Mouse (Mus musculus) hindbrain, embryonic 13.5 days (tissue): ENCODE results near the gene Atxn1. TPM values are rescaled to one million over a fixed set of nuclear protein-coding genes. Genes with fewer than 3 reads are reported as not detected.

Experiments
- ATAC-seq: fragments of 200-750 bp; cut with Nextera tagmentation; 2 replicates; pipeline ENCODE4 v1.8.0; 2017; ENCODE audit warnings: moderate TSS enrichment; ENCODE audit not compliant: low FRiP score
- H3K27ac ChIP-seq: fragments of 300-500 bp; sonication (generic); 2 replicates; pipeline ENCODE4 v1.5.1; 2015; ENCODE audit warnings: inconsistent platforms, mild to moderate bottlenecking, moderate library complexity
- H3K27me3 ChIP-seq: fragments of 300-500 bp; sonication (generic); 2 replicates; pipeline ENCODE4 v1.6.1; 2015; ENCODE audit warnings: mild to moderate bottlenecking, inconsistent platforms
- H3K36me3 ChIP-seq: fragments of 300-500 bp; sonication (generic); 2 replicates; pipeline ENCODE4 v1.6.1; 2015; ENCODE audit warnings: mild to moderate bottlenecking, inconsistent platforms
- H3K4me1 ChIP-seq: fragments of 300-500 bp; sonication (generic); replicated peaks from 2 replicates; pipeline ENCODE4 v1.6.1; 2015; ENCODE audit warnings: inconsistent platforms
- H3K4me2 ChIP-seq: fragments of 300-500 bp; sonication (generic); 2 replicates; pipeline ENCODE4 v1.6.1; 2015; ENCODE audit warnings: inconsistent platforms, mild to moderate bottlenecking, moderate library complexity
- H3K4me3 ChIP-seq: fragments of 300-500 bp; sonication (generic); 2 replicates; pipeline ENCODE4 v1.5.1; 2015; ENCODE audit warnings: mild to moderate bottlenecking, inconsistent platforms
- H3K9ac ChIP-seq: fragments of 300-500 bp; sonication (generic); 2 replicates; pipeline ENCODE4 v1.6.1; 2015; ENCODE audit warnings: mild to moderate bottlenecking, inconsistent platforms
- H3K9me3 ChIP-seq: fragments of 300-500 bp; sonication (generic); 2 replicates; pipeline ENCODE4 v1.6.1; 2016; ENCODE audit warnings: inconsistent platforms
- WGBS: fragments of 180-500 bp; shearing (Covaris S2); methylation state at CpG from one replicate; pipeline ENCODE4 v1.1.7; 2015; 5-methylcytosine and 5-hydroxymethylcytosine counted together
- polyA plus RNA-seq: library from polyadenylated mRNA; unstranded; fragments of >200 nt; fragmentation: Nextera tagmentation; extraction: Ambion mirVana; gene quantifications from 2 replicates; pipeline ENCODE4 v1.2.1, GENCODE M21; 2015

Atxn1 gene
- polyA plus RNA-seq, 1 experiment from 2014 or later: 8.1 TPM

DNA sequence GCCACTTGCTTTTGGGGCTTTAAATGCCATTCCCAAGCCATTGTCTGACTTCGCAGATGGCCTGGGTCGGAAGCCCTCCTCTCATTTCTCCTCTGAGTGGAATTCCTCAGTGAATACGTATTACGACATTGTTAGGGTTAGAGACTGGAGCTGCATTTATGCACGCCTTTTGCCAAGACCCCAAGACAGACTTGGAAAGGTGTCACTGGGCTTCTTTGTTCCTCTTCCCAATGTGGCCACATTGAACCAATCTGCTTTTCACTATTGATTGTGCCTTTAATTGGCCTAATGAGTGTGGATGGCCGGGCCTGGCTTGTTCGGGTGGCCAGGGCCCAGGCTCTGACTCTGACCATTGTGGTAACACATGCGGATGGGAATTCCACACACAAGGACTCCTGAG lies 336.5 kb downstream of the Atxn1 start:
- H3K4me3 ChIP-seq: no peak overlapping the region
- H3K9me3 ChIP-seq: no peaks in the 10 kb centered on the region
- no peak overlapping the region for H3K27ac ChIP-seq
- H3K27me3 ChIP-seq: no peaks in the 10 kb centered on the region
- WGBS: 71% methylated on average over 8 of the region's 8 CpGs
- no peaks in the 10 kb centered on the region; the same call in 1 of the 2 replicates for H3K4me1 ChIP-seq
- H3K9ac ChIP-seq: no peak overlapping the region
- no peak overlapping the region for H3K4me2 ChIP-seq
- no peaks in the 10 kb centered on the region for H3K36me3 ChIP-seq
- no peak for ATAC-seq

- WGBS: 79% methylated on average over 8 of the region's 8 CpGs
- Histone ChIP-seq H3K4me1 (no peaks in the 10 kb centered on the region; the same call in 1 of the 2 replicates), H3K9me3 (no peaks in the 10 kb centered on the region), H3K9ac (no peak overlapping the region), H3K4me2 (no peak overlapping the region), H3K4me3 (no peak overlapping the region), H3K27ac (no peak overlapping the region), H3K36me3 (no peaks in the 10 kb centered on the region), H3K27me3 (no peaks in the 10 kb centered on the region)
- ATAC-seq: no peak
These were observed 337.5 kb downstream of the Atxn1 start for GRCm38 (mm10) chr13:45627206-45627751.

DNA sequence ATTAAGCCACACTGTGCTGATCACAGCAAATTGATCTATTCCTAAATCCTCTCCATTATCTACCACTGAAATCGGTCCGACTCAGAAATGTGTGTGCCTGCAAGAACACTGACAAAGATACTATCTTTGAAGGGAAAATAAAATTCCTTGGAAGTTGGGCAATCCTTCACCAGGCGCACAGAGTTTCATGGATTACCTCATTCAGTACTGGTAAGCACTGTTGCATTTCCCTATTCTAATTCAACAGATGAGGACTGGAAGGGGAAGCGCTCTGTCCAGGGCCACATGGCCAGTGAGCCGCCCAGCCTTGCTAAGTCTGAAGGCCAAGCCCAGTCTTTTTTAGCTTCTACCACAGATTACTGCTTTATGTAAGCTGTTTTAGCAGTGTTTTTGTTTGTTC lies 339.1 kb downstream of the Atxn1 start:
- no peak for ATAC-seq
- H3K27ac ChIP-seq: no peak overlapping the region
- no peaks in the 10 kb centered on the region for H3K9me3 ChIP-seq
- 95% methylated on average over 5 of the region's 5 CpGs for WGBS
- no peak overlapping the region for H3K4me2 ChIP-seq
- peaks cover 4% of the 10 kb centered on the region for H3K4me1 ChIP-seq
- H3K4me3 ChIP-seq: no peak overlapping the region
- H3K9ac ChIP-seq: no peak overlapping the region
- no peaks in the 10 kb centered on the region for H3K27me3 ChIP-seq
- H3K36me3 ChIP-seq: no peaks in the 10 kb centered on the region

- H3K4me2 ChIP-seq: no peak overlapping the region
- H3K9ac ChIP-seq: no peak overlapping the region
- WGBS: 79% methylated on average over 1 of the region's 1 CpGs
- no peaks in the 10 kb centered on the region for H3K36me3 ChIP-seq
- H3K9me3 ChIP-seq: no peaks in the 10 kb centered on the region
- peaks cover 11% of the 10 kb centered on the region for H3K4me1 ChIP-seq
- no peaks in the 10 kb centered on the region for H3K27me3 ChIP-seq
- ATAC-seq: no peak
- no peak overlapping the region for H3K4me3 ChIP-seq
- H3K27ac ChIP-seq: no peak overlapping the region
These were observed 341.0 kb downstream of the Atxn1 start for GRCm38 (mm10) chr13:45623846-45624245.

GRCm38 (mm10) chr13:45622871-45623546 lies 341.8 kb downstream of the Atxn1 start:
- H3K27me3 ChIP-seq: no peaks in the 10 kb centered on the region
- no peaks in the 10 kb centered on the region for H3K36me3 ChIP-seq
- 97% methylated on average over 4 of the region's 4 CpGs for WGBS
- H3K4me2 ChIP-seq: no peak overlapping the region
- no peak overlapping the region for H3K27ac ChIP-seq
- no peak overlapping the region for H3K9ac ChIP-seq
- H3K4me1 ChIP-seq: peaks cover 11% of the 10 kb centered on the region
- ATAC-seq: no peak
- H3K9me3 ChIP-seq: no peaks in the 10 kb centered on the region
- H3K4me3 ChIP-seq: no peak overlapping the region

DNA sequence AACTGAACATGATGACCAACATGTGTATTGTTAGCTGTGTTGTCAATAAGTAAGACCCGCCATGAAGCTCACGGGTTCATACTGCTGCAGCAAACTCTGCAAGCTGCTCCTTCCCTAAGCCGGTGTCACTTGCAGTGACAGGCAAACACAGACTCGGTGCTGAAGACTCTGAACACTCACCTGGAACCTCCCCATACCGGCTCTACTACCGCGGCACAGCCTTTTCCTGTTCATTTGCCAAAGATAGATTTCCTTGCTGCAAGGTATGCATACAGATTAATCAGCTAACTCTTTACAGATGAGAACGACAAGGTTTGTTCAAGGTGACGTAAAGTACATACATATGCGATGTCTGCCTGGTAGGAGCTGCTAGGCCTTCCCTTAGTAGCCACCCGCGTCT lies 344.1 kb downstream of the Atxn1 start:
- H3K36me3 ChIP-seq: no peaks in the 10 kb centered on the region
- peaks cover 11% of the 10 kb centered on the region for H3K4me1 ChIP-seq
- peak overlapping the region; percentile 62 for H3K27ac ChIP-seq
- H3K9ac ChIP-seq: no peak overlapping the region
- no peaks in the 10 kb centered on the region for H3K9me3 ChIP-seq
- H3K27me3 ChIP-seq: no peaks in the 10 kb centered on the region
- no peak for ATAC-seq
- H3K4me2 ChIP-seq: no peak overlapping the region
- H3K4me3 ChIP-seq: no peak overlapping the region
- WGBS: 79% methylated on average over 12 of the region's 12 CpGs

DNA sequence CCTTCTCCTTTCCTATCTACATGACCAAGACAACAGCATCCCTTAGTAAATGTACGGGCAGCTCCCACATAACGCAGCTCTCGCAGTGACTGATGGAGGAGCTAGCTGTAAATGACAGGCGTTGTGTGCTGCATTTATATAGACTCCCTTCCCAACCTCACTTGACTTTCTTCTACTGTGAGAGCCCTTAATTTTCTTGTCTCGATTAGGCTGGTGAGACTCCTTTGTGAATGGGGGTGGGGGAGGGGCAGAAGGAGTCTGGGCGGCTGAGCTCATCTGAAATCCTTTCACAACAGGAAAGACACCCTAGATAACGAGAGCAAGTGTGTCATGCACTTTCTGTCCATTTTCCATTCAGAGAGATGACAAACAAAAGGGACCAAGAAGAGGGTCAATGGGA lies 344.5 kb downstream of the Atxn1 start:
- H3K36me3 ChIP-seq: no peaks in the 10 kb centered on the region
- no peak overlapping the region for H3K4me2 ChIP-seq
- no peaks in the 10 kb centered on the region for H3K9me3 ChIP-seq
- 42% methylated on average over 7 of the region's 7 CpGs for WGBS
- ATAC-seq: peak; percentile 43
- H3K4me3 ChIP-seq: no peak overlapping the region
- H3K4me1 ChIP-seq: peaks cover 11% of the 10 kb centered on the region
- no peaks in the 10 kb centered on the region for H3K27me3 ChIP-seq
- H3K27ac ChIP-seq: peak overlapping the region; percentile 62
- H3K9ac ChIP-seq: no peak overlapping the region

DNA sequence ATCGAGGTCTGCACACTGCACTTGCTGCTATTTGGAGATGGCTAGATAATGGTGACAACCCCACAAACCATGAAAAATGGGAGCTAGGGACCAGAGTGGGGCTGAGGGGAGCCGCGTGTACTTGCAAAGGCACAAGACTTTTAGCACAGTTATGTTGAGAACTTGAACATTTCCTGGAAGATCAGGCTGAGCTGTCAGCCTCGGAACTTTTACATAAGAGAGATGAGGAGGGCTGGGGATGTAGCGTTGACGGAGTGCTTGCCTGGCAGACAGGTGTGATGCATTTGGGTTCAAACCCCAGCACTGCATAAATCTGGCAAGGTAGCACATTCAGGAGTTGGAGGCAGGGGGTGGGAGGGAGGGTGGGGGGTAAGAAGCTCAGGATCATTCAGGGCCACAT lies 346.8 kb downstream of the Atxn1 start:
- WGBS: 81% methylated on average over 6 of the region's 6 CpGs
- no peak overlapping the region for H3K4me3 ChIP-seq
- H3K4me2 ChIP-seq: no peak overlapping the region
- no peak for ATAC-seq
- no peak overlapping the region for H3K9ac ChIP-seq
- no peak overlapping the region for H3K27ac ChIP-seq
- no peaks in the 10 kb centered on the region for H3K36me3 ChIP-seq
- no peaks in the 10 kb centered on the region for H3K9me3 ChIP-seq
- peaks cover 19% of the 10 kb centered on the region for H3K4me1 ChIP-seq
- peaks cover 5% of the 10 kb centered on the region; the same call in 1 of the 2 replicates for H3K27me3 ChIP-seq

DNA sequence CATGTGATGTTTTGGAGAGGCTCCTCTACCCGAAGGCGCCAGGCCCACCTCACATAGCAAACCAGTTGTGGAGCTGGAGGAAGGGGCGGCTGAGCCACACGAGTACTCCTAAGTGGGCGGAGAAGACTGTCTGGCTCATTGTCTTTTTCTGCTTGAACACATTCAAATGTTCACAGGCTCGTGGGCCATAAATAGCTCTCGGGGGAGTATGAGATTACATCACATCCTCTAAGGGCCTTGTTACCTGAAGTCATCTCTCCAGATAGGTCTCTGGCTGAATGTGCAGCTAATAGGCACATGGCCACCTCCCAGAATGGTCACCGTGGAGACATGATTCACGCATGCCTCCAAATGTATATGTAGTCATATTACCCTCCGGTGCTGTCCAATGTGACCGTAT lies 350.0 kb downstream of the Atxn1 start:
- Histone ChIP-seq H3K4me3 (no peak overlapping the region), H3K4me2 (no peak overlapping the region), H3K9ac (no peak overlapping the region), H3K36me3 (no peaks in the 10 kb centered on the region), H3K27me3 (peaks cover 5% of the 10 kb centered on the region; the same call in 1 of the 2 replicates), H3K4me1 (peaks cover 10% of the 10 kb centered on the region; the same call in 1 of the 2 replicates), H3K27ac (no peak overlapping the region), H3K9me3 (no peaks in the 10 kb centered on the region)
- no peak for ATAC-seq
- WGBS: 52% methylated on average over 11 of the region's 11 CpGs

- no peaks in the 10 kb centered on the region for H3K9me3 ChIP-seq
- no peak overlapping the region for H3K9ac ChIP-seq
- no peak overlapping the region for H3K4me2 ChIP-seq
- H3K4me1 ChIP-seq: peaks cover 18% of the 10 kb centered on the region
- peaks cover 5% of the 10 kb centered on the region; the same call in 1 of the 2 replicates for H3K27me3 ChIP-seq
- ATAC-seq: no peak
- no peak overlapping the region for H3K27ac ChIP-seq
- no peaks in the 10 kb centered on the region for H3K36me3 ChIP-seq
- no peak overlapping the region for H3K4me3 ChIP-seq
- whole genome bisulfite sequencing: 37% methylated on average over 5 of the region's 5 CpGs
These were observed 351.5 kb downstream of the Atxn1 start for GRCm38 (mm10) chr13:45613346-45613745.

DNA sequence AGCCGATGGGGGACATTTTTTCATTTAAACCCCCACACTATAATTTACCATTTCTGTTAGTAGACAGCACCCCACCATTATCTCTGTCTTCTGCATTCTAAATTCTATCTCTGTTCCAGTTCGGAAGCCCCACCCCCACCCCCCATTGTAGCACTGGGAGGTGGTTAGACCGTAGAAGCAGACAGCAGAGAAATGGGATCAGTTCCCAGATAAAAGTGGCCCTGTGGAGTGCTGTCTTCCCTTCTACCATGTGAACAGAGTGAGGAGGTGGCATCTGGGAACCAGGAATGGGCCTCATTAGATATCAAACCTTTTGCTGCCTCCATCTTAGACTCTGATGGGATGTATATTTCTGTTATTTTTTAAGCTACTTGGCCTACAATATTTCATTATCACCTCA lies 353.3 kb downstream of the Atxn1 start:
- no peak overlapping the region for H3K9ac ChIP-seq
- 80% methylated on average over 3 of the region's 3 CpGs for WGBS
- H3K27ac ChIP-seq: no peak overlapping the region
- no peak overlapping the region for H3K4me3 ChIP-seq
- no peaks in the 10 kb centered on the region for H3K9me3 ChIP-seq
- peaks cover 6% of the 10 kb centered on the region; the same call in 1 of the 2 replicates for H3K27me3 ChIP-seq
- H3K36me3 ChIP-seq: no peaks in the 10 kb centered on the region
- no peak overlapping the region for H3K4me2 ChIP-seq
- ATAC-seq: no peak
- peaks cover 18% of the 10 kb centered on the region for H3K4me1 ChIP-seq

DNA sequence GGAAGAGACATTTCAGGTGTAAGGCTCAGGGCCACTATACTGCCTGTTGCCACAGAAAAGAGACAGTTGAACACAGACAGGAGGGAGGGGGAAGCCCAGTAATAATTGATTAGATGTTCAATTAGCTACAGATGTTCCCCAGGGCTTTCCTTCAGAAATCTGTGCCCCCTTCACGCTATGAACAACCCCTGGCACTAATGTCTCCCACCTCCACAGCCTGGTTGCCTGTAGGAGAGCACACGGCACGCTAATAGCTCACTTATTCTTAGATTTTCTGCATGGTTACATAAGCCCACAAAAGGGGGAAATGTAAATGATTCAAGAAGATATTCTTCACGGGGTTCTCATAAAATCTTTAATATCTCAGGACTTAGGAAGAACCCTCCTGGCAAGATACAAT lies 355.3 kb downstream of the Atxn1 start:
- no peak overlapping the region for H3K4me3 ChIP-seq
- ATAC-seq: no peak
- H3K36me3 ChIP-seq: no peaks in the 10 kb centered on the region
- no peaks in the 10 kb centered on the region for H3K9me3 ChIP-seq
- no peak overlapping the region for H3K9ac ChIP-seq
- H3K27me3 ChIP-seq: peaks cover 7% of the 10 kb centered on the region; the same call in 1 of the 2 replicates
- 24% methylated on average over 4 of the region's 4 CpGs for WGBS
- H3K4me2 ChIP-seq: no peak overlapping the region
- peak overlapping the region; percentile 60; the same call in 1 of the 2 replicates for H3K27ac ChIP-seq
- H3K4me1 ChIP-seq: peaks cover 10% of the 10 kb centered on the region

DNA sequence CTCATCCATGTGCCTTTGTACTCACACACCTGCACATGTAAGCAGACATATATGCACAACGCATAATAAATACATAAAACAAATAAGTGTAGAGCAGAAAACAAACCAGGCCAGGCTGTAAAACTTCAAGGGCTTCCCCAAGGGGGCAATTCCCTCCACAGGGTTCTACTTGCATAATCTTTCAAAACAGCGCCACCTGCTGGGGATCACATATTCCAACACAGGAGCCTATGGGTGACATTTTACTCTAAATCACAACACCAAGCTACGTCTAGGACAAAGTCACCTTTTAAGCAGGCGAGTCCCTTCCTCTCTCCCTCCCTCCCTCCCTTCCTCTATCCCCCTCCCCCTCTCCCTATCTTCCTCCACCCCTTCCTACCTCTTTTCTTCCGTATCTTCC lies 356.2 kb downstream of the Atxn1 start:
- H3K9me3 ChIP-seq: no peaks in the 10 kb centered on the region
- no peak overlapping the region for H3K4me2 ChIP-seq
- no peak overlapping the region for H3K27ac ChIP-seq
- WGBS: 97% methylated on average over 5 of the region's 5 CpGs
- H3K4me3 ChIP-seq: no peak overlapping the region
- H3K27me3 ChIP-seq: 0 out of 2 replicates have a peak, but pooled peaks cover 3% of the 10 kb centered on the region
- peaks cover 10% of the 10 kb centered on the region for H3K4me1 ChIP-seq
- H3K9ac ChIP-seq: no peak overlapping the region
- no peak for ATAC-seq
- no peaks in the 10 kb centered on the region for H3K36me3 ChIP-seq
